Mouse (Mus musculus) midbrain, embryonic 11.5 days (tissue): Measurements from ENCODE around the gene Ranbp17. TPM values are rescaled to one million over a fixed set of nuclear protein-coding genes. Genes with fewer than 3 reads are reported as not detected.

Source experiments
- ATAC-seq: fragments of 200-750 bp; cut with Nextera tagmentation; 2 replicates; pipeline ENCODE4 v1.8.0; 2017; ENCODE audit warnings: moderate TSS enrichment, moderate library complexity; ENCODE audit not compliant: low FRiP score
- DNase-seq: peaks from one replicate; pipeline ENCODE4 v3.0.0; 2015; ENCODE audit warnings: low spot score; ENCODE audit errors: missing footprints
- H3K27ac ChIP-seq: fragments of 300-500 bp; sonication (generic); 2 replicates; pipeline ENCODE4 v1.5.1; 2014; ENCODE audit warnings: low read depth, low read length
- H3K27me3 ChIP-seq: fragments of 300-500 bp; sonication (generic); 2 replicates; pipeline ENCODE4 v1.6.1; 2014; ENCODE audit warnings: mild to moderate bottlenecking, low read length, moderate library complexity, mixed read lengths; ENCODE audit not compliant: control insufficient read depth, insufficient read depth
- H3K36me3 ChIP-seq: fragments of 300-500 bp; sonication (generic); 2 replicates; pipeline ENCODE4 v1.6.1; 2014; ENCODE audit warnings: mild to moderate bottlenecking, low read length, moderate library complexity, mixed read lengths; ENCODE audit not compliant: control insufficient read depth, insufficient read depth
- H3K4me1 ChIP-seq: fragments of 300-500 bp; sonication (generic); 2 replicates; pipeline ENCODE4 v1.6.1; 2014; ENCODE audit warnings: low read length; ENCODE audit not compliant: control insufficient read depth, insufficient read depth
- H3K4me2 ChIP-seq: fragments of 300-500 bp; sonication (generic); 2 replicates; pipeline ENCODE4 v1.6.1; 2014; ENCODE audit warnings: mild to moderate bottlenecking, moderate library complexity
- H3K4me3 ChIP-seq: fragments of 300-500 bp; sonication (generic); 2 replicates; pipeline ENCODE4 v1.5.1; 2014; ENCODE audit warnings: low read depth, low read length
- H3K9ac ChIP-seq: fragments of 300-500 bp; sonication (generic); 2 replicates; pipeline ENCODE4 v1.6.1; 2014; ENCODE audit warnings: low read length
- H3K9me3 ChIP-seq: fragments of 300-500 bp; sonication (generic); 2 replicates; pipeline ENCODE4 v1.6.1; 2016; ENCODE audit warnings: low read length; ENCODE audit not compliant: control insufficient read depth
- WGBS: fragments of 180-500 bp; shearing (Covaris S2); extraction: QIAGEN DNeasy Blood & Tissue Kit; methylation state at CpG from one replicate; pipeline ENCODE4 v1.1.7; 2014; 5-methylcytosine and 5-hydroxymethylcytosine counted together
- polyA plus RNA-seq: library from polyadenylated mRNA; unstranded; fragments of >200 nt; fragmentation: Nextera tagmentation; extraction: Ambion mirVana; gene quantifications from 2 replicates; pipeline ENCODE4 v1.2.1, GENCODE M21; 2014

The Ranbp17 gene
- polyA plus RNA-seq, 1 experiment from 2014 or later: 14.8 TPM

- Histone ChIP-seq H3K4me3 (no peak overlapping the region), H3K9me3 (no peaks in the 10 kb centered on the region), H3K27me3 (no peaks in the 10 kb centered on the region), H3K4me2 (no peak overlapping the region), H3K4me1 (peaks cover 4% of the 10 kb centered on the region; the same call in 1 of the 2 replicates), H3K27ac (no peak overlapping the region), H3K36me3 (no peaks in the 10 kb centered on the region), H3K9ac (no peak overlapping the region)
- ATAC-seq (no peak), DNase-seq (no peak)
- WGBS: 60% methylated on average over 3 of the region's 3 CpGs
Measured at GRCm38 (mm10) chr11:33234134-33234533, 279.4 kb downstream of the Ranbp17 start.

GRCm38 (mm10) chr11:33232056-33232455 lies 281.5 kb downstream of the Ranbp17 start:
- Histone ChIP-seq H3K4me3 (no peak overlapping the region), H3K4me1 (peaks cover 4% of the 10 kb centered on the region; the same call in 1 of the 2 replicates), H3K36me3 (no peaks in the 10 kb centered on the region), H3K4me2 (no peak overlapping the region), H3K9ac (no peak overlapping the region), H3K9me3 (no peaks in the 10 kb centered on the region), H3K27ac (no peak overlapping the region), H3K27me3 (no peaks in the 10 kb centered on the region)
- DNase-seq (no peak), ATAC-seq (no peak)
- 69% methylated on average over 5 of the region's 5 CpGs for WGBS

GRCm38 (mm10) chr11:33228186-33228585 lies 285.4 kb downstream of the Ranbp17 start:
- Histone ChIP-seq H3K9ac (no peak overlapping the region), H3K27ac (no peak overlapping the region), H3K27me3 (no peaks in the 10 kb centered on the region), H3K4me1 (no peaks in the 10 kb centered on the region), H3K36me3 (no peaks in the 10 kb centered on the region), H3K4me3 (no peak overlapping the region), H3K4me2 (no peak overlapping the region), H3K9me3 (no peaks in the 10 kb centered on the region)
- ATAC-seq (no peak), DNase-seq (no peak)
- WGBS: 94% methylated on average over 2 of the region's 2 CpGs

- H3K36me3 ChIP-seq: no peaks in the 10 kb centered on the region
- no peak for DNase-seq
- H3K4me3 ChIP-seq: no peak overlapping the region
- ATAC-seq: no peak
- H3K9ac ChIP-seq: no peak overlapping the region
- no peak overlapping the region for H3K4me2 ChIP-seq
- 84% methylated on average over 8 of the region's 8 CpGs for WGBS
- no peaks in the 10 kb centered on the region for H3K9me3 ChIP-seq
- H3K27ac ChIP-seq: no peak overlapping the region
- no peaks in the 10 kb centered on the region for H3K4me1 ChIP-seq
- H3K27me3 ChIP-seq: no peaks in the 10 kb centered on the region
Measured at GRCm38 (mm10) chr11:33226516-33226915, 287.0 kb downstream of the Ranbp17 start.

- H3K4me2 ChIP-seq: no peak overlapping the region
- H3K4me3 ChIP-seq: no peak overlapping the region
- H3K36me3 ChIP-seq: no peaks in the 10 kb centered on the region
- 73% methylated on average over 11 of the region's 11 CpGs for WGBS
- DNase-seq: no peak
- no peaks in the 10 kb centered on the region for H3K27me3 ChIP-seq
- H3K9me3 ChIP-seq: no peaks in the 10 kb centered on the region
- no peak overlapping the region for H3K9ac ChIP-seq
- H3K4me1 ChIP-seq: no peaks in the 10 kb centered on the region
- no peak overlapping the region for H3K27ac ChIP-seq
- no peak for ATAC-seq
Measured at GRCm38 (mm10) chr11:33221566-33222365, 291.8 kb downstream of the Ranbp17 start.

GRCm38 (mm10) chr11:33220763-33221162 lies 292.8 kb downstream of the Ranbp17 start:
- 74% methylated on average over 7 of the region's 7 CpGs for WGBS
- no peak overlapping the region for H3K4me3 ChIP-seq
- DNase-seq (no peak), ATAC-seq (no peak)
- H3K36me3 ChIP-seq: no peaks in the 10 kb centered on the region
- H3K4me2 ChIP-seq: no peak overlapping the region
- no peaks in the 10 kb centered on the region for H3K27me3 ChIP-seq
- no peaks in the 10 kb centered on the region for H3K9me3 ChIP-seq
- no peaks in the 10 kb centered on the region for H3K4me1 ChIP-seq
- H3K9ac ChIP-seq: no peak overlapping the region
- no peak overlapping the region for H3K27ac ChIP-seq

GRCm38 (mm10) chr11:33217384-33218079 lies 296.0 kb downstream of the Ranbp17 start:
- Histone ChIP-seq H3K4me1 (no peaks in the 10 kb centered on the region), H3K9ac (no peak overlapping the region), H3K4me2 (no peak overlapping the region), H3K9me3 (no peaks in the 10 kb centered on the region), H3K4me3 (no peak overlapping the region), H3K27ac (no peak overlapping the region), H3K36me3 (no peaks in the 10 kb centered on the region), H3K27me3 (no peaks in the 10 kb centered on the region)
- DNase-seq (no peak), ATAC-seq (no peak)
- WGBS: 80% methylated on average over 8 of the region's 8 CpGs

- peaks cover 46% of the 10 kb centered on the region for H3K27me3 ChIP-seq
- DNase-seq: no peak
- WGBS: 86% methylated on average over 2 of the region's 2 CpGs
- no peak overlapping the region for H3K27ac ChIP-seq
- ATAC-seq: no peak
- no peaks in the 10 kb centered on the region for H3K9me3 ChIP-seq
- no peak overlapping the region for H3K9ac ChIP-seq
- H3K36me3 ChIP-seq: no peaks in the 10 kb centered on the region
- no peak overlapping the region for H3K4me2 ChIP-seq
- H3K4me1 ChIP-seq: peaks cover 16% of the 10 kb centered on the region
- H3K4me3 ChIP-seq: no peak overlapping the region
Measured at GRCm38 (mm10) chr11:33207411-33207810, 306.1 kb downstream of the Ranbp17 start.

- H3K4me3 ChIP-seq: 0 out of 2 replicates have a peak overlapping the region, but pooled peaks have one; percentile 6
- WGBS: 10% methylated on average over 3 of the region's 3 CpGs
- no peak for ATAC-seq
- no peak overlapping the region for H3K27ac ChIP-seq
- DNase-seq: peak; percentile 94
- H3K27me3 ChIP-seq: peaks cover 70% of the 10 kb centered on the region
- H3K4me2 ChIP-seq: no peak overlapping the region
- no peaks in the 10 kb centered on the region for H3K9me3 ChIP-seq
- H3K4me1 ChIP-seq: peaks cover 33% of the 10 kb centered on the region
- H3K9ac ChIP-seq: no peak overlapping the region
- H3K36me3 ChIP-seq: no peaks in the 10 kb centered on the region
Measured at GRCm38 (mm10) chr11:33204966-33205365, 308.6 kb downstream of the Ranbp17 start.
